Mouse (Mus musculus) megakaryocyte, adult 5-6 weeks (primary cell): Measurements from ENCODE around the gene Six2. TPM values are rescaled to one million over a fixed set of nuclear protein-coding genes. Genes with fewer than 3 reads are reported as not detected.
"Not testable (repeated sequence)": the region's sequence is repeated elsewhere in the genome, so short reads cannot be mapped to it uniquely, and the experiment has no call there.

Experiments
- ATAC-seq: 2 replicates; pipeline ENCODE4 v1.8.0; 2016; ENCODE audit warnings: mild to moderate bottlenecking, inconsistent platforms; ENCODE audit not compliant: poor library complexity, severe bottlenecking
- total RNA-seq, 2 experiments: library from RNA; stranded (forward) in 1 of 2; stranded (reverse) in 1 of 2; fragments of 153-499, 151-499 nt in 1 of 2; fragments of 221-1000, 200-1000 nt in 1 of 2; gene quantifications; 2 replicates each; pipeline versions ENCODE4 v1.2.3 to v1.2.4; 2015 to 2017

Gene Six2
- total RNA-seq, 2 experiments from 2014 or later: not detected

DNA sequence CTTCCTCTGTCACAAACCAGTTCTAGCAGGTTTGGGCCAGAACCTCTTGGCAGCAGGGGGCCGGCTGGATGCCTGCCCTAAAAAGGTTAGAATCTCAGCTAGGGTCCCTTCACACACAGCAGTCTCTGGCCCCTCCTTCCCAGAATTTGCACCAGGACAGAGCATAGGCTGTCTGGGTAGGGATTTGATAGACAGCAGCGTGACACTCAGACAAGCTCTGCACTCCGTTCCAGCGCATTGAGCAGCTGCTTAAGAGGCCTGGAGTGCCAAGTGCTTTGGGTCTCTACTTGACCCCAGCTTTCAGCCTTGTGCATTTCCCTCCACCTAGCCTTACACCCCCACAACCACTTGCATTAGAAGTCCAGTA lies 2.9 kb upstream of the Six2 start:
- ATAC-seq: no peak

DNA sequence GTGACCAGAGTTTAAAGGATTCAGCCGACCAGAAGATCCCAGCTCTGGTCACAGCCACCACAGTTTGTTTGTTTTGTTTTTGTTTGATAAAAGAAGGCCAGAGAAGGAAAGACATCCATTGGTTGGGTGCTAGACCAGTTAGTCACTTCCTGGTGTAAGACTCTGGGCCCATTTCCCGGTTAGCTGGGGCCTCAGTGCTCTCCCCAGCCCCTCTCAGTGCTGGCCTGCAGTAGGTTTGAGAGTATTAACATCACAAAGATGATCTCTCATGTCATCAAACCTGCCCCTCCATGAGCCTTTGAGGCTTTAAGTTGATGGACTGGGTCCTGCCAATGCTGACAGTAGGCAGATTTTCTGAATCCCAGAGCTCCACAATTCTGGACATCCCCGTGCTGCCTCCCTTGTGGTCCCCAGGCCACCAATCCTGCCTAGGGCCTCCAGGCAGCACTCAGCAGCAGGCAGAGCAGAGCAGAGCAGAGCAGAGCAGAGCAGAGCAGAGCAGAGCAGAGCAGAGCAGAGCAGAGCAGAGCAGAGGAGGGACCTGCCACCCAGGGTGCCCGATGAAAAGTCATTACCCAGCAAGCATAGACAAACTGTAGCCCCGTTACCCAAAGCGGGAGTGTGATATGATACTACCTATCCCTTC lies 2.4 kb upstream of the Six2 start:
- no peak for ATAC-seq

DNA sequence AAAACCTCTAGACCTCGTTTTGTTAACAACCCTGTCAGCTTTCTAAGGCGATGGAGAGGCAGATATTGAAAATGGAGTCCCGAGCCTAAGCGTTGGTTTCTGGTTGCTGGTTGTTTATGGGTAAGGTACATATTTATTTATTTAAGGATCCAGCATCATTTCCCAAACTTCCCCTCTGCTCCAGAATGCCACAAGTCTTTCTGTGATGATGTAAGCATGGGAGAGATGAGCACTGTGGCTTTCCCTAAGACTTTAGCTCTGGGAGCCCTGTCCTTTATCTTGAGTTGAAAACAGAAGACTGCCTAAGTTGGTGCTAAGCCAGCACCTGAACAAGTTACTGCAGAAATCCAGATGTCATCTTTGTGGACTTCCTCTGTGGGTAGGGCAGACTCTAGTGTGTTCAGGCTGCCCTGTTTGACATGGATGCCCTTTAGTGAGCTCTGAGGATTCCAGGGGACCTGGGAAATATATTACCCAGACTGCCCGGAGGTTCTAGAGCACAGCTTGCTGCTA lies 1.8 kb upstream of the Six2 start:
- ATAC-seq: no peak

DNA sequence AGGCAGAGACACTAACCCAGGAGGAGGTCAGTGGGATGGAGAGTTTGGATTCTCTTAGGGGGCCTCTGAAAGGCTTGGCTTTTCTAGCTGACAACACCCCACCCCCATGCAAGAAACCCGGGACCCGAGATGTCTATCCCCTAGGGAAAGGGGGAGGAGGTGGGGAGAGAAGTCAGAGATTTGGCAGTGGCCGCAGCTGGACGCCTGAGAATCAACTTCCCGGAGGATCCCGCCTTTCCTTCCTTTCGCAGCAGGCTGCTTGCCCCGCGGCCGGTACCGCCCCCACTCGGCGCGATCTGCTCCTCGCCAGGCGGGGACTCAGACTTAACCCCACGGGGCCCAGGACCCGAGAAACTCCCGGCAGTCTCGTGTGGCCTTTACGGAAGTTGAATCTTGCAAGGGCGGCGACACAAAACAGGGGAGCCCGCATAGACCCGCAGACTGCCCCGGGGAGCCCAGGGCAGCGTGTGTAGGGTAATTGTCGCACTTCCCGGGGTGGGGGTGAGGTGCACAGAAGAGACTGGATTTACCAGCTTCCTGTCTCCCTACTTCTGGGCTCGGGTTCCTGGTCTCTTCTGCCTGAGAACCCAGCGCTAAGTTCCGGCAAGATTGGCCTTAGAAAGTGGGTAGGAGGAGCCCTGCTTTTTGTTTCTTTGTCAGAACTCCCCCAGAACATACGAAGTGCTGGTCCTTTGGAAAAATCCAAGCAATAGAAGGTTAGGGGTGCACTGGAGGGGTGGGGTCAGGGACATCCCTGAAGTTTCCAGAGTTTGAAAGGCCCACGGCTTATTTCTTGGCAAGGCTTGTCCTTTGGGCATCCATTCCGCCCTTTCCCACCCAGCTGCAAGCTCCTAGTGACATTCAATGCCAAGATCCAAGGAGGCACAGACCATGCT lies 1.1 kb upstream of the Six2 start:
- ATAC-seq: peak; percentile 30

DNA sequence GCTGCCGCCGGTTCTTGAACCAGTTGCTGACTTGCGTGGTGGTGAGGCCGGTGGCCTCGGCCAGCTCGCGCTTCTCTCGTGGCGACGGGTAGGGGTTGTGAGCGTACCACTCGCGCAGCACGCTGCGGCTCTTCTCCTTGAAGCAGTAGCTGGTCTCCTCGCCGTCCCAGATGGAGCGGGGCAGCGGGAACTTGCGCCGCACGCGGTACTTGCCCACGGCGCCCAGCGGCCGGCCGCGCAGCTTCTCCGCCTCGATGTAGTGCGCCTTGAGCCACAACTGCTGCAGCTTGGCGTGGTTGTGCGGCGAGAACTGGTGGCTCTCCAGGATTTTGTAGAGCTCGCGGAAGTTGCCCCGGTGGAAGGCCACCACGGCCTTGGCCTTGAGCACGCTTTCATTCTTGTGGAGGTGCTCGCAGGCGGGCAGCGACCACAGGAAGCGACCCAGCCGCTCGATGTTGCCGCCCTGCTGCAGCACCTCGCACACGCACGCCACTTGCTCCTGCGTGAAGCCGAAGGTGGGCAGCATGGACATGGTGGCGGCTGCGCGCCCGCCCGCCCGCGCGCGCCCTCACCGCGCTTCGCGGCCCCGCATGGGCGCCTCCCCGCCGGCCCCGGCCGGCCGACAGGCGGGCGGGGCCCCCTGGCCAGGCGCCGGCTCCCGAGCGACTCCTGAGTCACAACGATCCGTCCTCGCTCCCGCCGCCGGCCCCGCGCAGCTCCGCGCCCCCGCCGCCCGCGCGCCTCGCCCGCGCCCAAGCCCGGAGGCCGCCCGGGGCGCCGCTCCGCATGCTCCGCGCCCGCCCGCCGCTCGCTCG lies 446 bp downstream of the Six2 start:
- no peak for ATAC-seq

DNA sequence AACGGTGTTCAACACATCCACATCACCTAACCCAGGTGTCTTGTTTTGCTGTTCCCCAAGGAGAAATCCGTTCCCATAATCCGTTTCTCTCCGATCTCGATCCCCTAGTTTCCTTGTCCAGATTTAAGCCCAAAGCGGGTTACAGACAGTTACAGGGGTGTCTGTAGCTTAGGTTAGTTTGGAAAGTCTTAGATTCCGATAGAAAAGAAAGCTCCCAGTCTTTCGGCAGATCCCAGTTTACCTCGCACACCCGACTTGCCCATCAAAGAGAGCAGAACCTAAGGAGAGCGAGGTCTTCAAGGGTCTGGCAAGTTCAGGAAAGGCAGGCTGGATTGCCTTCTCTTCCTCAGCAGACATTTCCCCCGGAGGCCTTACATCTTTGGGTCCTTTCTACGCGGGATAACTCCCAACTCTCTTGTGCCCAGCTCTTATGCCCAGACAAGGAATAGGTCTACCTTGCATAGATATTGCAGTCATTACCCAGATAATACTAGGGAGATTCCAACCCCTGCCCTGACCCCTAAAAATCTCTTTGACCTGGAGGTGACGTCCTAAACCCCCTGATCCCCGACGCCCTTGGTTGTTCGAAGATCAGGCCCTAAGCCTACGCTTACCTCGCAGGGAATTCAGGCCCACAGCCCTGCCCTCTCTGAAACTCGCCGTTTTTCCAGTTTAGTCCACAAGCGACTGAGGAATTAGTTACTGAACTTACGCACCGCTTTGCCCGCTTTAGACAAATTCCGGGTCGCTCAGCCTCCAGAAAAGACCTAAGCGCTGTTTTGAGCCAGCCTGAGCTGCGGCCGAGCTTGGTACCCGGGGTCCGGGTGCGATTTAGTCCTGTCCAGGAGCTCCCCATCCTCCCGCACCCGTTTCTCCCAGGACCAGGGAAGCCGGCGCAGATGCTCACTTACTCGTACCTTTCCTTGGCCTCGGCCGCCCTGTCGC lies 1.3 kb downstream of the Six2 start:
- ATAC-seq: no peak

DNA sequence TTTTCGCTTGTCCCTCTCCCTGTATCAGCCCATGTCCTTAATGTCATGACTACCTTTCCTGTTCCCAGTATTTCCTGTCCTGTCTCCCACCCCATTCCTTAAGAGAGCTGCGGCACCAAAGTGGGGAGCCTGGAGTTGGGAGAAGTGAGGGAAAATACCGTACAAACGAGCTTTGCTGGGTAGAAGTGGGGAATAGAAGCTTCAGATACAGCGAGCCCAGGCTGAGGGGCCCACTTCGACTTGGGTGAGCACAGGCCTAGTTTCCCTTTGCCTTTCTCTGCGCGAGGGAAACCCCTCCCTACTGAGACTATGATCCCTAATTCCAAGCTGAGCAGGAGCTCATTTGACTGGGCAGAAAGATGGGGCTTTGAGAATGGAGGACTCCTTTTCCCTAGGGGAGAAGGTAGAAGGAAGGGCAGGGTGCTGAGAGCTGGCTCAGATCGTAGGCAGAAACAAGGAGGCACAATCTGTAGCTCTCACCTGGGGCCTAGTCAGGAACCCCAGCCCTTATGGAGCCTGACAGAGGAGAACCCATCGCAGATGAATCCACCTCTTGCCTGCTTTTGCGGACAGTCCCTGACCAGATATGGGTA lies 2.3 kb downstream of the Six2 start:
- ATAC-seq: no peak

DNA sequence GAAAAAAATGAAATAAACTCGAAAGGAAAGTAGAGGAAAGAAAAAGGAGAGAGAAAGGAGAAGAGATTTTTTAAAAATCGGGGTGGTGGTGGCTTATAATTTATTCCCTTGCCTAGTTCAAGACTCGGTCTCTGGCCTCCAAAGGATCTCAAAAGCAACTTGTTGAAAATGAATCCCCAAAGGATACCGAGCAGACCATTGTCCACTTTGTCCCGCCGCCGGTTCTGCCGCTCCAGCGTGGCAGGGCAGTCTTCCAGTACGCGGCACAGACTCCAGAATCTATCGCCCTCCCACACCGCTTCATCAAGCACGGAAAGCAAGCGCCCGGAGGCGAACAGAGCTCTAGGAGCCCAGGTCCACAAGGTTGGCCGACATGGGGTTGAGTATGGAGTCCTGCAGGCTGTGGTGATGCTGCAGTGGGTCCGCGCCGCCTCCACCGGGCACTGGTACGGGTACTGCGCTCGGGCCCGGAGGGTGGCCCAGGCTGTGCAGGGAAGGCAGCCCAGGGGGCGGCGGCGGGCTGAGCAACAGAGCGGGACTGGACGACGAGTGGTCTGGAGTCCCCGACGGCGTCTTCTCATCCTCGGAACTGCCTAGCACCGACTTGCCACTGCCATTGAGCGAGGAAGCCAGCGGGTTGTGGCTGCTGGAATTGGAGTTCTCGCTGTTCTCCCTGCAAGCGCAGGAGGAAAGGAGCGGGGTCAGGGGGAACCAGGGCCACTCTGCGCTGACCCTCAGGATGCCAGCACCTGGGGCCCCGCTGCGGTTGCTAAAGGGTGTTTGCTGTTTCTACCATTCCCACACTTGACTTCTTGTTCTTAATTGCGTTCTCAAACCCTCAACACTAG lies 3.0 kb downstream of the Six2 start:
- no peak for ATAC-seq

DNA sequence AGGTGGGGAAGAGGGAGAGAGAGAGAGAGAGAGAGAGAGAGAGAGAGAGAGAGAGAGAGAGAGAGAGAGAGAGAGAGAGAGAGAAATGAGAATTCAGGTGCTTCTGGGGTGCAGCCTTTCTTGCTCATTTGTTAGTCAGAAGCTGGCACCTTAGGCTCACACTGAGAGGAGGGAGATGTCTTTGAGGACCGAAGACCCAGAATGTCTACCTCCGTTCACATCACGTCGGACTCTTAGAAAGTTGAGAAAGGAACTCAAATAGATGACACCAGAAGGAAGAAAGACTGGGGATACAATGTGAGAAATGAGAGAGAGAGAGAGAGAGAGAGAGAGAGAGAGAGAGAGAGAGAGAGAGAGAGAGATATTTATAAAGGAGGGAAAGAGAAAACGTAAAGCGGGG lies 3.6 kb downstream of the Six2 start:
- not testable (repeated sequence) for ATAC-seq

DNA sequence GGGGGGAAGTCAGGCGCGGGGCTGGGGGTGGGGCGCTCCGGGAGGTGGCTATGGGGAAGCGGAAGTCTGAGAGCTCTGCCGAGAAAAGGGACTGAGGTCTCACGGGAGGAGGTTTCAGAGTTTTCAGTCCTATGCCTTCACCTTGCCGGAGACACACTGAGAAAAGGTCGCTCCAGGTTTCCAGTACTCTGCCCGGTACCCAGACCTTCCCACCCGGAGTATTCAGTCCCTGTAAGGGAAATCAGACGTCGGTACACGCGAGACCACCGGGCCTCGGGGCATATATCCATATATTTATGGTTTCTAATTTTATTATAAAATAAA lies 4.1 kb downstream of the Six2 start:
- ATAC-seq: peak; percentile 53

DNA sequence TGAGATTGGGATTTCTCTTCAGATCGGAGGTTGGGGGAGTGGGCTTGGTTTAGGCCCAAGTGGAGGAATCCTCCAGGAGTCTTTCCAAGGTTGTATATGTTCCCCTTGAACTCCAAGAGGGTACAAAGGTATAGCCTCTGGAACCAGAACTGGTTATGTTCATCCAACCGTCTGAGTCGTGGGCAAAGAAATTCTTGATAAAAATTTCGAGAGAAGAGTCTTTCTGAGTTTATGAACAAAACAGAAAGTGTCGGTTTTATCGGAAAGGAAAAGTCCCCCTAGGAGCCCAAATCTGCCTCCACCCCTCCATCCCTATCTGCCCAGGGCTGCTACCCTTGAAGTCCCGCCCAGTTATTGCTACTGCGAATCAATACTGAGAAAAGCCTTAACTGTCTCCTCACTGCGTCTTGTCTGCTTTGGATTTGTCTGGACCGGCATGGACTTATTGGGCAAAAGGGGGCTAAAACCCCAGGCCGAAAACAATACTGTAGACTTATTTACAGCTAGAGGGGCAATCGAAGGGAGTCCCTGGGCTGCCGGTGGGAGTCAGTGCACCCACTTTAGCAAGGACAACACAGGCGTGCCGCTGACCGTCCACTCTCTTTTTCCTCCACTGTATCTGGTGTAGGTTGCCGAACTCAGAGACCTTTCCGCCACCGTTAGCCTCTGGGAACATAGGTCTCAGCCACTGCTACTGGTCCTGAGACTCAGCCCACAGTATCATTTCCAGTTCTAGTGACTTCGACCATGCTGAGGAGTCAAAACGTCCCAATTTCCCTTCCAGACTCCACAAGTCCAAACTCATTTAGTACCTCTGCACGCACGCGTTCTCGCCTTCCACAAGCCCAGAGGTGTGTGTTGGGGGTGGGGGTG lies 4.7 kb downstream of the Six2 start:
- ATAC-seq: no peak

DNA sequence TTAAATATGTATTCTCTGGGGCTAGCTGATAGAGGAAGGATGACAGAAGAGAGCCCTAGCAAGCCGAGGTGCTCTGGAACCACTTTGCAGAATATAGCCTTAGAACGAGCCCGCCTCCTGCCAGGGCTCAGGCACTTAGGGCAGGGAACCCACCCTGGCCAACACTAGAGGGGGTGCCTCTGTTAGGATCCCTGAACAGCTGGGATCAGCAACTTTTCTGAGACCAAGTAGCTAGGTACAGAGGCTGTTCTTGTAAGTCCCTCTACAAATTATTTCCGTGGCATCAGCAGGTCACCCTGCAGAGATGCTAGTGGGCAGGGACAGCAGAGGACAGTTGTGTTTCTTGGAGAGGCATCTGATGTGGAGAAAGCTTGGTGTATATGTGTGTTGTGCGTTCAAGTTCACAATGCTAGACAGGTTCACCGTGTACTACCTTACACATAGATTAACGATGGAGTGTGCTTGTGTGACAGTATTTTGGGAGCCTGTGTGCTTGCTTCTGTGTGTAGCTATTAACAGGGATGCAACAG lies 5.8 kb downstream of the Six2 start:
- ATAC-seq: no peak

DNA sequence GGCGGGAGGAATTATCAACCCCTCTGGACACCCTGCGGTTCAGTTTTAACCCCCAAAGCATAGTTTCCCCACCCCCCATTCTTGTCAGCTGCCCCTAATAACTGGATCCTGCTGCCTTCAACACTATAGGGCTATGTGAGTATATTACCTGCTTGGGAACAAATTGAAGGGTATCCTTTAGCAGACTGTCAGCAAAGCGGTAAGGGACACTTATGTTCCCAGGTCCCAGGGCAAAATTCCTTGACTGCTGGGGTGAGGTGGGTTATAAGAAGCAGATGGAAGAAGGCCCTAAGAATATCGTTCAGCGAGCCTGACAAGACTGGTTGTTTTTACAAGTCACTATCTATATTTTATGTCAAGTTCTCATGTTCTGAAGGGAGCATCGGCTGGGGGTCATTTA lies 6.3 kb downstream of the Six2 start:
- no peak for ATAC-seq

DNA sequence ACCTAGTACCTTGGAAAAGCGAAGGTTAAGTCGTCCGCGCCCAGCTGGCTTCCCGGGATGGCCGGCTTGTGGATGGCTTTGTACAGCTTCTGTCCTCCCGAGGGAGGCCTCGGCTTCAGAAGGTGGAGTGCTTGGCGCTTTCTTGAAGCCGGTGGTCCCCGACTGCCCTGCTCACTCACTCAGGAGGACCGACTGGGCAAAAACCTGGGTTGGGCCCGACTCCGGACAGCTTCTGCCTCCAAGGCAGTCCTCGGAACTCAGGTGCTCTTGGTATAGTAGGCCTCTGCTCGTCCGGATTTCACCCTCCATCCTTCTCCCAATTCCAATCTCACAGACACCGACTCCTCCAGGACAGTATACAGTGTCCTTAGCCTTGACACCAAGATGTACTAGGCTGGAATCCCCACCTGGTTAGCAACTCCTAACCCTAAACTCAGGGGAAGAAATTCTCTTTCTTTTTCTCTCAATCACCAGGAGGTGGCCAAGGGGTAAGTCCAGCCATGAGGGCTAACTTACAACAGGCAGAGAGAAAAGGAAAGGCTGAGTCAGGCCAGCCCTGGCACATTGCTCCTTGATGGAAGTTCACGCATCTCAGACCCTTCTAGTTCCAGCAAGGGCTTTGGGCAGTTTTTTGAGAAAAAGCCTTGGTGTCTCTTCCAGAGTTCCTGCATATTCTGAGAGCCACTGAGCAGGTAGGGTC lies 7.1 kb downstream of the Six2 start:
- no peak for ATAC-seq

DNA sequence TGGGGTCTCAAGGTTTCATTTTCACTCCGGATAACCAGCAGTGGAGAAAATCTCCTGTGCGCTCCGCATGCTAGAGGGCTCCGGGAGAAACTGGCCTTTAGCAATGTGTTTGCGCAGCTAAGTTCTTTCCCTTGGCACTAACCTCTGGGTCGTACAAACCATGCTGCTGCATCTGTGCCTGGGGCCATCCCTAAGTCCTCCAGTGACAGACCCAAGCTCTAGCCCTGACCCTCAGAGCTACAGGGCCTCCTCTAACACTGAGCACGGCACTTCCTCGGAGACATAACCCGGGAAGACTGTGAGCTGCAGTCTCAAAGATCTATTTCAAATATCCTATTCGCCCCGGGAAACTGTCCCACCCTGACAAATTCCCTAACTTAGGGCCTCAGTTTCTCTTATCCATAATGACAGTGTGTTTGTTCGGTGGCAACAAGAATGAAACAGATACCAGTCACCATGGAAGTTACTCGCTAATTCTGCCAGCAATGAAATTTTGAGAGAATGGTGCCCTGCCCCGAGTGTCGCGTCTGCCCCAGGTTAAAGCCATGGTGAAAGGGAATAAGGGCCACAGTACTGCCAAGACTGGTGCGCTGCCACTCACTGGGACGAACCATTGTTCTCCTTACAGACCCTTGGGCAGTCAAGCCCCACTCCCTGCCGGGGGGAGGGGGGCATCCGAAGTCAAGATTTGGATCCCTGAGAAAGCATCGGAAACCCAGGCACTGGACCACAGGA lies 7.8 kb downstream of the Six2 start:
- no peak for ATAC-seq

DNA sequence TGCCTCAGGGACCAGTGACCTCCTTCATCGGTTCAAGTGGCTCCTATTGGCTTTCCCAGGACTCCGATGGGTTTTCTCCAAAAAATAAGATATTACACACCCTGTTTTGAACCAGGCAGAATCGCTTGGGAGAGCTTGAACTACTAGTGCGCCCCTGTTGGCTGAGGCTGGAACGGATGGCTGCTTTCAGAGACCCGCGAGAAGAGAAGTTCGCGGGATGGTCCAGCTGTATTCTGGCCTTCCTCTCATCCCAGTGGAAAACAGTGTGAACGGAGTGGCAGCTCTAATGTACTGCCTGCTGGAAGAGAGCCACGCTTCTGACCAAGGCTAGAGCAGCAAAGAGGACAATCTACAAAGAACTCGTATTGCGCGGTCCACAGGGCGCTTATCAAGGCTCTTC lies 8.4 kb downstream of the Six2 start:
- no peak for ATAC-seq
